Mouse (Mus musculus) liver, embryonic 12.5 days (tissue): Measurements from ENCODE around the gene Sorbs1. TPM values are rescaled to one million over a fixed set of nuclear protein-coding genes. Genes with fewer than 3 reads are reported as not detected.
A peak's percentile ranks its signal among the peaks of the same experiment; 100 is the strongest.
"Not testable (repeated sequence)": the region's sequence is repeated elsewhere in the genome, so short reads cannot be mapped to it uniquely, and the experiment has no call there.

Experiments
- ATAC-seq: fragments of 200-750 bp; cut with Nextera tagmentation; 2 replicates; pipeline ENCODE4 v1.8.0; 2017; ENCODE audit warnings: moderate number of reproducible peaks, mild to moderate bottlenecking, moderate library complexity
- H3K27ac ChIP-seq: fragments of 300-500 bp; sonication (generic); 2 replicates; pipeline ENCODE4 v1.5.1; 2016; ENCODE audit warnings: mild to moderate bottlenecking
- H3K27me3 ChIP-seq: fragments of 300-500 bp; sonication (generic); replicated peaks from 2 replicates; pipeline ENCODE4 v1.6.1; 2016; ENCODE audit warnings: mild to moderate bottlenecking, moderate library complexity
- H3K36me3 ChIP-seq: fragments of 300-500 bp; sonication (generic); 2 replicates; pipeline ENCODE4 v1.6.1; 2016; ENCODE audit warnings: mild to moderate bottlenecking, moderate library complexity
- H3K4me1 ChIP-seq: fragments of 300-500 bp; sonication (generic); 2 replicates; pipeline ENCODE4 v1.6.1; 2016
- H3K4me2 ChIP-seq: fragments of 300-500 bp; sonication (generic); 2 replicates; pipeline ENCODE4 v1.6.1; 2016; ENCODE audit warnings: mild to moderate bottlenecking, moderate library complexity
- H3K4me3 ChIP-seq: fragments of 300-500 bp; sonication (generic); 2 replicates; pipeline ENCODE4 v1.5.1; 2016; ENCODE audit warnings: mild to moderate bottlenecking, moderate library complexity
- H3K9ac ChIP-seq: fragments of 300-500 bp; sonication (generic); 2 replicates; pipeline ENCODE4 v1.6.1; 2016; ENCODE audit warnings: mild to moderate bottlenecking, moderate library complexity
- H3K9me3 ChIP-seq: fragments of 300-500 bp; sonication (generic); replicated peaks from 2 replicates; pipeline ENCODE4 v1.6.1; 2016; ENCODE audit warnings: mild to moderate bottlenecking, moderate library complexity
- WGBS: fragments of 180-500 bp; shearing (Covaris S2); methylation state at CpG from one replicate; pipeline ENCODE4 v1.1.7; 2016; ENCODE audit not compliant: insufficient replicate concordance; 5-methylcytosine and 5-hydroxymethylcytosine counted together
- polyA plus RNA-seq: library from polyadenylated mRNA; unstranded; fragments of >200 nt; fragmentation: Nextera tagmentation; extraction: Ambion mirVana; gene quantifications from 2 replicates; pipeline ENCODE4 v1.2.1, GENCODE M21; 2016

The Sorbs1 gene
- polyA plus RNA-seq: 34.3 and 35.1 TPM in 2 replicates

- H3K4me3 ChIP-seq: peak within 1 kb of the TSS; percentile 88
- H3K9ac ChIP-seq: peak within 1 kb of the TSS; percentile 94
- peak within 1 kb of the TSS; percentile 98 for H3K27ac ChIP-seq
- H3K4me2 ChIP-seq: peak within 1 kb of the TSS; percentile 90
- ATAC-seq: peak; percentile 97
- no peaks in the 10 kb centered on the region for H3K27me3 ChIP-seq
- H3K9me3 ChIP-seq: no peaks in the 10 kb centered on the region
- WGBS: 2% methylated on average over 48 of the region's 51 CpGs
- peaks cover 51% of the 10 kb centered on the region for H3K4me1 ChIP-seq
- no peaks in the 10 kb centered on the region for H3K36me3 ChIP-seq
Measured at GRCm38 (mm10) chr19:40513632-40514078, at the start of gene Sorbs1. Gene Sorbs1 (minus strand): TSS chr19:40513779.

DNA sequence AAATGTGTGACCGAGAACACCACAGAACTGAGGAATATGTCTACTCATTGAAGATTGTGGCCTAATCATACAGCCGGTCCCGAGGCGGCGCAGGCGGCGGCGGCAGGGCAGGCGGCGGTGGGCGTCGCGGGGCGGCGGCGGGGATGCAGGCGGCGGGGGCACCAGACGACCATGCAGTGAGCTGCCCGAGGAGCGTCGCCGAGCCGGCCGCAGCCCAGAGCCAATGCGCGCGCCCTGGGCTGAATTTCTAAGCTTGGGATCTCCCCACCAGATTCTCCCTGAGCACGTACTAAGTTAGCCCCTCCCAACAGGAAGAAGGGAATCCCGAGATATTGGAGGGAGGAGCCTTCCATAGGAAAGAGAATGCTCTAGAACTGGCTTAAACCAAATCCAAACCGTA lies 47.9 kb upstream of the Sorbs1 start:
- not testable (repeated sequence) for H3K4me3 ChIP-seq, H3K9me3 ChIP-seq, H3K27ac ChIP-seq, ATAC-seq, H3K27me3 ChIP-seq, H3K9ac ChIP-seq, H3K4me1 ChIP-seq, H3K4me2 ChIP-seq
- 78% methylated on average over 18 of the region's 31 CpGs for WGBS
- peaks cover 71% of the 10 kb centered on the region for H3K36me3 ChIP-seq

- Histone ChIP-seq H3K4me2 (no peak overlapping the region), H3K27me3 (no peaks in the 10 kb centered on the region), H3K4me1 (peaks cover 40% of the 10 kb centered on the region), H3K9me3 (no peaks in the 10 kb centered on the region), H3K36me3 (peaks cover 75% of the 10 kb centered on the region), H3K4me3 (no peak overlapping the region), H3K9ac (no peak overlapping the region), H3K27ac (no peak overlapping the region)
- ATAC-seq: no peak
- WGBS: 82% methylated on average over 7 of the region's 7 CpGs
Measured at GRCm38 (mm10) chr19:40556029-40556428, 42.5 kb upstream of the Sorbs1 start.

- H3K4me1 ChIP-seq: peaks cover 40% of the 10 kb centered on the region
- 93% methylated on average over 8 of the region's 8 CpGs for WGBS
- H3K9ac ChIP-seq: no peak overlapping the region
- H3K27me3 ChIP-seq: no peaks in the 10 kb centered on the region
- H3K9me3 ChIP-seq: no peaks in the 10 kb centered on the region
- peaks cover 84% of the 10 kb centered on the region for H3K36me3 ChIP-seq
- H3K27ac ChIP-seq: 0 out of 2 replicates have a peak overlapping the region, but pooled peaks have one; percentile 83
- no peak overlapping the region for H3K4me2 ChIP-seq
- ATAC-seq: no peak
- no peak overlapping the region for H3K4me3 ChIP-seq
Measured at GRCm38 (mm10) chr19:40555136-40555535, 41.6 kb upstream of the Sorbs1 start.

GRCm38 (mm10) chr19:40554343-40554742 lies 40.8 kb upstream of the Sorbs1 start:
- H3K27ac ChIP-seq: peak overlapping the region; percentile 83
- peaks cover 89% of the 10 kb centered on the region for H3K36me3 ChIP-seq

DNA sequence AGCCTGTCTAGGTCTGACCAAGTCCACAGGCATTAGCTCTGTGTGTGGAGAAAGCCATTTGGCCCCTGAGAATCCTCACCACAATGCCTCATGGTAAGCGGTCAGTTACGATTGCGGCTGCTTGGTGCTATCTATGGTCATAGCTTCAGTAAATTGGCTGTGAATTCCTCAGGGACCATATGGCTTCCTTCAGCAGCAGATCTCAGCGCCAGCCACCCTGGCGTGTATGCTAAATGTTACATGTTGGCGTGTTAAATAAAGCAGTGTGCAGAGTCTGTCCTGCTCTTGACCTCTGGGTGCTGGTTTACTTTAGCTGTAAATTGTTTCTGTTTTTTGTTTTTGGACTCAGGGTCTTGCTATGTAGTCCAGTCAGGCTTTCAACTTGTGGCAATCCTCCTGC lies 40.3 kb upstream of the Sorbs1 start:
- peaks cover 40% of the 10 kb centered on the region for H3K4me1 ChIP-seq
- peak overlapping the region; percentile 43; the same call in 1 of the 2 replicates for H3K4me2 ChIP-seq
- peaks cover 90% of the 10 kb centered on the region for H3K36me3 ChIP-seq
- no peak overlapping the region for H3K9ac ChIP-seq
- no peak overlapping the region for H3K4me3 ChIP-seq
- WGBS: 92% methylated on average over 6 of the region's 6 CpGs
- H3K27ac ChIP-seq: peak overlapping the region; percentile 83
- ATAC-seq: no peak
- no peaks in the 10 kb centered on the region for H3K9me3 ChIP-seq
- H3K27me3 ChIP-seq: no peaks in the 10 kb centered on the region

More at GRCm38 (mm10) chr19:40554343-40554742, 40.8 kb upstream of the Sorbs1 start:
- Histone ChIP-seq H3K9ac (no peak overlapping the region), H3K4me2 (no peak overlapping the region), H3K9me3 (no peaks in the 10 kb centered on the region), H3K27me3 (no peaks in the 10 kb centered on the region), H3K4me3 (no peak overlapping the region), H3K4me1 (peaks cover 40% of the 10 kb centered on the region)
- ATAC-seq: no peak
- 85% methylated on average over 11 of the region's 11 CpGs for WGBS

DNA sequence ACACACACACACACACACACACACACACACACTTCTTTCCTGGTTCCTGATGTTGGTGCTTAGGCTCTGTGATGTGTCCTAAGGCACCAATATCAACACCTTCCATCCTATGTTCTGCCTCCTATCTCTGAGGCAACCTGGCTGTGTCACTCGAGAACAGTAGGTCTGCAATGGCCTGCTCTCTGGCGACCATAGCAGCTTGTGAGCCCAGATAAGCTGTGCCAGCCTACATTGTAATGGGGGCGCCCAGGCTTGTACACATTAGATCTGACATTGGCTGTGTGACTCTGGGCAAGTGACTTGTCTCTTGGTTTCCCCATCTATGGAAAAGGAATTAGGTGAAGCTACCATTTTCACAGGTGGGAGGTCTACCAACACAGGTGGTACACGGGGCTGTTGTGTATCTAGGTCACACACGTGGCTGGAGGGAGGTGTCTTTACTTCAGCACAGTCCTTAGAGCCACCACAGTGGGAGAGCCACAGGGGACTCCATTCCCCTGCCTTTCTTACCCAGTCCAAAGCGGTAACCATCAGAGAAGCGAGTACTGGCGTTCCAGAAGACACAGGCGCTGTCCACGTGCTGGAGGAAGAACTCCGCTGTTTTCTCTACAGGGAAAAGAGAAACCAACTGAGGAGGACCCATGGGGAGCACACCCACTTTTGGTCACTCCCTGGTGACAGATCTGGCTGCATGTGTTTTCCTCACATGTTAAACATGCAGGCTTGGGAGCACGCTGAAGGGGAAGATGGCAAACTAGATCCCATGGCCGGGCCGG lies 39.6 kb upstream of the Sorbs1 start:
- WGBS: 68% methylated on average over 14 of the region's 14 CpGs
- H3K27me3 ChIP-seq: no peaks in the 10 kb centered on the region
- H3K4me2 ChIP-seq: peak overlapping the region; percentile 43
- peak overlapping the region; percentile 83 for H3K27ac ChIP-seq
- no peak overlapping the region for H3K9ac ChIP-seq
- peaks cover 40% of the 10 kb centered on the region for H3K4me1 ChIP-seq
- H3K4me3 ChIP-seq: no peak overlapping the region
- peaks cover 86% of the 10 kb centered on the region for H3K36me3 ChIP-seq
- no peaks in the 10 kb centered on the region for H3K9me3 ChIP-seq
- ATAC-seq: peak; percentile 98

DNA sequence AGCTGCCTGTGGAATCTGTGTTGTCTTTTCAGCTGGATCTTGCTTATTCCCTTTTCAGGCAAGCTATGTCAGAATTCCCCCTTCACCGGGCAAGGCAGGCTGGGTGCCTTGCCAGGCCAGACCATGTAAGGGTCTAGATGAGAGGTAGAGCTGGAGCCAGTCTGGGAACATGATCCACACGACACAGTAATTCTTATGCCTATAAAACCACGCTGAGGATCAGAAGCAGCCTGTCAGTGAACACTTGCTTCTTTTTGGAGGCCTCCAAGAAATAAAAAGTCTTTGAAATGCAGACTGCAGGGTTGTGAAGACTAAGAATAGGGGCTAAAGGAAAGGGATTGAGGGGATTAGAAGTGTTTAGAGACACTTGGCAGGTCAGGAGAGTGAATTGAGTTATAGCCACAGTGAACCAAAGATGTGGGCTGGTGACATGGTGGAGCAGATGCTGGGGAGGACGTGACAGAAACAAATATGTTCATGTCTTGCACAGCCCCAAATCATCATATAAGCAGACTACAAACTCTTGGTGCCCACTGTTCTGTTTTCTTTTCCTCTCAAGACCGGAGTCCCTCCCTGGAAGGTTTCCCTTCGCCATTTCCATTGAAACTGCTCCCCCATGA lies 36.0 kb upstream of the Sorbs1 start:
- Histone ChIP-seq H3K9me3 (no peaks in the 10 kb centered on the region), H3K27me3 (no peaks in the 10 kb centered on the region; the same call in 1 of the 2 replicates), H3K36me3 (peaks cover 50% of the 10 kb centered on the region), H3K9ac (no peak overlapping the region), H3K4me3 (no peak overlapping the region), H3K4me1 (peaks cover 28% of the 10 kb centered on the region), H3K4me2 (no peak overlapping the region), H3K27ac (no peak overlapping the region)
- 71% methylated on average over 6 of the region's 6 CpGs for WGBS
- no peak for ATAC-seq

- H3K4me2 ChIP-seq: no peak overlapping the region
- H3K27me3 ChIP-seq: no peaks in the 10 kb centered on the region; the same call in 1 of the 2 replicates
- no peaks in the 10 kb centered on the region for H3K9me3 ChIP-seq
- H3K9ac ChIP-seq: no peak overlapping the region
- ATAC-seq: no peak
- H3K36me3 ChIP-seq: peaks cover 43% of the 10 kb centered on the region
- H3K4me1 ChIP-seq: peaks cover 22% of the 10 kb centered on the region
- WGBS: 48% methylated on average over 5 of the region's 5 CpGs
- H3K4me3 ChIP-seq: no peak overlapping the region
- no peak overlapping the region for H3K27ac ChIP-seq
Measured at GRCm38 (mm10) chr19:40548796-40549515, 35.4 kb upstream of the Sorbs1 start.

DNA sequence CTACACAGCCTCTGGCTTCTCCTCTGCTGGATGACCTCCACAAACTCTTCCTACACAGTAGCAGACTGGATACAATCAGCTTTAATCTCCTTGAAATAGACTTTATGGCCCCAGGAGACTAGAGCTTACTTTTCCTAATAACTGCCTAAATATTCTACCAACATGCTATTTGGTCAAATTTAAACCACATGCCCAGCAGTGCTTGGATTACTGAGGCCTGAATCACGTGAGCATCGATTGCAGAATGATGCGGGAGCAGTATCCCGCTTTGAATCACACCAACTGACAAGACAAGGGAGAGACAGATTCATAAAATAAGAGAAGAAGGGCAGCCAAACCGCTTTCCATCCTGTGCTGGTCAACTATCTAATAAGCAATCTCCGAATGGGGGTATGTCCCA lies 34.8 kb upstream of the Sorbs1 start:
- Histone ChIP-seq H3K27me3 (no peaks in the 10 kb centered on the region; the same call in 1 of the 2 replicates), H3K4me2 (no peak overlapping the region), H3K4me1 (peaks cover 16% of the 10 kb centered on the region), H3K36me3 (peaks cover 37% of the 10 kb centered on the region), H3K9ac (no peak overlapping the region), H3K4me3 (no peak overlapping the region), H3K9me3 (no peaks in the 10 kb centered on the region), H3K27ac (no peak overlapping the region)
- 79% methylated on average over 6 of the region's 6 CpGs for WGBS
- ATAC-seq: no peak

DNA sequence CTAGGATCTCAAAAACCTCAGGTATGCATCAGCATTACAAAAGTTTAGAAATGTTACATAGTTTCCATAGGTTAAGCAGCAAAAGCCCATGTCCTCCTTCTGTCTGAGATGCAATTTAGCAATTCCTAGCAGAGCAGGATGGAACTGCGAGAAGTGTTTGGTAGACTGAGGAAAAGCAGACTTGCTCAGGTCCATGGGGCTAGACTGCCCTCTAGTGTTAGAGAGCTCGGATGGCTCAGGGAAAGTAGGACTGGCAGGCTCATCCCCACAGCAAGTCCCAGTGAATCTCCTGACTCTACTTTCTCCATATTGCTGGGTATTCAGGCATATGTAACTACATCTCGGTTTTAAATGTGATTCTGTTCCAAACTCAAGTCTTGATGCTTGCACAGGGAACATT lies 31.3 kb upstream of the Sorbs1 start:
- Histone ChIP-seq H3K9ac (no peak overlapping the region), H3K27ac (no peak overlapping the region), H3K4me3 (no peak overlapping the region), H3K36me3 (peaks cover 3% of the 10 kb centered on the region; the same call in 1 of the 2 replicates), H3K4me1 (peaks cover 6% of the 10 kb centered on the region), H3K9me3 (no peaks in the 10 kb centered on the region), H3K27me3 (peaks cover 5% of the 10 kb centered on the region; the same call in 1 of the 2 replicates), H3K4me2 (no peak overlapping the region)
- WGBS: 6% methylated on average over 3 of the region's 3 CpGs
- ATAC-seq: peak; percentile 62
